Mouse (Mus musculus) gastrocnemius, postnatal 4 days (tissue): ENCODE results near the gene Fut8. TPM values are rescaled to one million over a fixed set of nuclear protein-coding genes. Genes with fewer than 3 reads are reported as not detected.

ENCODE experiments used
- DNase-seq, 2 experiments: peaks; one replicate each; pipeline ENCODE4 v3.0.0; 2021 to 2022; ENCODE audit warnings: low spot score in 2 of 2, mixed read lengths in 2 of 2
- total RNA-seq, 2 experiments: library from RNA; stranded (reverse); gene quantifications; 2 replicates each; pipeline ENCODE4 v1.2.3; 2021

Fut8 gene
- total RNA-seq, 2 experiments from 2014 or later: 29.8 to 30.9 TPM

DNA sequence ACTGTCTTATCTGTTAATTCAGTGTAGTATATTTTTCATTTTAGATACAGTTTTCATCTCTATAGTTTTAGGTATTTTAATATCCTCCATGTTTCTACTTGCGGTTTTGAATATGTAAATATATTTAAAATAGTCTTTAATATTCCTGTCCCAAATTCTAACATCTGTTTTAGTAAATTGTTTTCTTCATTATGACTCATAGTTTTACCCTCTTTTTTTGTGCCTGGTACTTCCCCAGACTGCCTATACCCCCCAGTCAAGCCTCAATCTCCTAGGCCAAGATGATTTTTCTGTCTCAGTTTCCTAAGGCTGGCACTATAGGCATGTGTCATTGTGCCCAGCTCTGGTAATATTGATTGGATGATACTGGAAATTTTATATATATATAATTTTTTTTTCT, 64.1 kb downstream of the Fut8 start:
- no peak for DNase-seq

GRCm38 (mm10) chr12:77303367-77303766, 65.4 kb downstream of the Fut8 start:
- DNase-seq: no peak

DNA sequence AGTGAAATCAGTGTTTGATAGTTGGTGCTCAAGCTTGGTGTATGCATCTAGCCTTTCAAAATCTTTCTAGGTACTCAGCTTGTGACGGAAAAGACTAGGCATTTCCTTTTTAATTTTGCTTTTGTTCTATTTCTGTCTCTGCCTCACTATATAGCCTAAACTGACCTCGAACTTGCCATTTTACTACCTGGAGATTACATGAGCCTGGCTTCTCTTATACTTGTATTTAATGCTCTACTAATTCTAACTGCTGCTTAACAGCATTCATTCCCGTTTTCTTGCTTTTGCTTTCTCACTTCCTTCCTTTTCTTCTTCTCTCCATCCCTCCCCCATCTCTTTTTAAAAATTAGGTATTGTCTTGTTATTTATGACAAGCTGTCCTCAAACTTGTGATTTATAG, 67.6 kb downstream of the Fut8 start:
- no peak for DNase-seq

- no peak for DNase-seq
These were observed 68.9 kb downstream of the Fut8 start for GRCm38 (mm10) chr12:77306759-77307314.

- no peak for DNase-seq
These were observed 71.6 kb downstream of the Fut8 start for GRCm38 (mm10) chr12:77309507-77309906.

GRCm38 (mm10) chr12:77313502-77313901, 75.6 kb downstream of the Fut8 start:
- DNase-seq: no peak

DNA sequence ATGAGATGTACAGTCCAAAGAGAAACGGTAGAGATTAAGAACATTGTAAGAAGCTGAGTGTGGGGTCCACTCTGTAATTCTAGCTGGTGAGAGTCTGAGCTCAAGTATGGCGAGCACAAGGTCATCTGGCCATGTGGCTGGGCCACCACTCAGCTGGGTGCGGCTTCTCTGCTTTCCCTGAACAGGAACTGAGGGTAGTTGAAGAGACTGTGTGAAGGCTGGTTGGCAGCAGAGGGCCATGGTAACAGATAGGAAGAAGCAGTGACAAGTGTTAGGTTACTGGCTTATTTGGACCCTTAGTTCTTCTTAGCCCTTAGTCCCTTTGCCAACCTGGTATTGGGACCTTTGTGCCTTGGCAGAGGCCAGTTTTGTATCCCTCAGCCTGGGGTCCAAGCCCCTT, 86.2 kb downstream of the Fut8 start:
- no peak for DNase-seq

DNA sequence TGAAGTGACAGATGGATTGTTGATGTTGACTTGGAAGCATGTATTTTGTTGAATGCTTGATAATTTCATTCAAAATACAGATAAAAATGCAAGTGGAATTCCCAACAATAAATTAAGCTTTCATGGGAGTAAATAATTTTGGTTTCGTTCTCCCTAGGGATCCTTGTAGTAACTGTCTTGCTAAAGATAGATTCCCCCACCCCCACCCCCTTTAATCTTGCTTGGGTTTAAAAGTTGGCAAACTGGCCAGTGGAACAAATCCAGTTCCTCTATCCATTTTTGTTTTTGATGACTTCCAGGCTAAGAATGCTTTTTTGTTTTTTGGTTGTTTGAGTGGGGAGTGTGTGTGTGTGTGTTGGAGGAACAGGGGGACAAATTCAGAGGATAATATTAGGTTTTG, 108.6 kb downstream of the Fut8 start:
- DNase-seq: no peak

GRCm38 (mm10) chr12:77349543-77349942, 111.6 kb downstream of the Fut8 start:
- no peak for DNase-seq

DNA sequence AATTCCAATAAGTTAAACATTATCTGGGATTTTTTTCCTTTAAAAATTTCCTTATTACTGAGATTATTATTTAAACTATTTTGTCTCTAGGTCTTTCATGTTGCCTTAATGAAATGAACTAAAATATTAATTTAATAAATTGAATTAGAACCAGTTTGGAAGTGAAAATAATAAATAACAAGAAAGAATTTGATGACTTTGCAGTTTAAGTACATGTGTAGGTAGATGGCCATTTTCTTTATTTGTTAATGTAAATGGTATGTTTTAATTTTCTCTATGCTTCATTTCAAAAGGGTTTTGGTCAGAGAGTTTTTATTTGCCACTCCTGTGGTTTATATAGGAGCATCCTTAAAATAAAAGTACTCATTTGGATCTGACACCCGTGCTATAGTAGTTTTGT, 177.8 kb downstream of the Fut8 start:
- DNase-seq: no peak

DNA sequence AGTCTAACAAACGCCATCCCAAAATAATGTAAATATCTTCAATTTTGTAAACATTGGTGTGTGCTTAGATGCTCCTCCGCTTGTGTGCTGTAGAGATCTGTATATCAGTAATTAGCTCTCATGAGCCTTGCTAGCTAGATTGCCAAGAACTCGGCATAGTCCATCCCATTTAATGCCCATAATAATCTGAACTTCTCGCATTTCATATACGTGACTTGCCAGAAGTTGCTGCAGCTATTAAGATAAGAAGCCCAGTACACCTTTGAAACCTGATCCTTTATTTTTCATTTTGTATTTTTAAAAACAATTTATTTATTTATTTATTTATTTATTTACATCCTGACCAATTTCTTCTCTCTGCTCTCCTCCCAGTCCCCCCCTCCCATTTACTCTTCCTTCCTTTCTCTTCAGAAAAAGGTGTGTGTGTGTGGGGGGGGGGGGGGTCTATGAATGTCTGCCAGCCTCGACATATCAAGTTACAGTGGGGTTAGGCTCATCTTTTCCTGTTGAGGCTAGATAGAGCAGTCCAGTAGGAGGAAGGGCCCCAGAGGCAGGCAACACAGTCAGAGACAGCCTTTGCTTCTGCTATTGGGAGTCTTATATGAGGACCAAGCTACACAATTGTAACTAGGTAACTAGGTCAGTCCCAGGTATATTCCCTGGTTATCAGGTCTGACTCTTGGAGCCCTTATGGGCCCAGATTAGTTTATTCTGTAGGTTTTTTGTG, 183.9 kb downstream of the Fut8 start:
- no peak for DNase-seq

DNA sequence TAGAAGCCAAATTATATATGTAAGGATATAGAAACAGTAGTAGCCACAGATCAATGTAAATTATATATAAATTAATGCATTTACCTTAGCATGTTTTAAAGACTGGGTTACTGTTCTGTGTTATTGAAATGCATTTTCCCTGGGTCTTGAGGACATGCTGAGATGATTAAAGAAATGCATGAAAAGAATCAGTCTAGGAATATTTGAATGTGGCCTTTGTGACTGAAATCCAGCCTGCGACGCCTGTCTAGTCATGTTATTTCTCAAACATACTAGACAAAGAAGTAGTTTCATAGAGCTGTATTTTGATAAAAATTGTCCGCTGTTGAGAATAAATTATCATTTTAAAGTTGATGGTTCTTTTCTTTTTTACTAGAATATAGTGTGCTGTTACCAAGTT, 188.2 kb downstream of the Fut8 start:
- DNase-seq: no peak

DNA sequence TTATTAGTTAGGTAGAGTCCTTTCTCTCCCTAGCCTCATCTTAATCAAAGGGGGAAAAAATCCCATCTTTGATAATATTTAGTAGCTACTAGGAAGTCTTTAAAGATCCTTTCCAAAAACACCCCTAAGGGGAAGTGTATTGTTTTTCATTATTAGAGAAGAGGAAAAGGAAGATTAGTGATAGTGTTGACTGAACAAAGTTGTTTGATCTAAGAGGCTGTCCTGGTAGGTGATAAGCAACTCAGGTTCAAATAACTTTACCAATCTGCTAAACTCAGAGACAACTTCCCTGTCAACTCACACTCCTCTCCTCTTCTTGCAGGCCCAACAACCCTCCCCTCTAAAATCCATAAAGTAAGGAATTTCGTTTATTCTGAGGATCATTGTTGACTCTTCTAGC, 190.2 kb downstream of the Fut8 start:
- DNase-seq: no peak

- no peak for DNase-seq
These were observed 191.5 kb downstream of the Fut8 start for GRCm38 (mm10) chr12:77429381-77429780.

- no peak for DNase-seq
These were observed 198.8 kb downstream of the Fut8 start for GRCm38 (mm10) chr12:77436733-77437132.

DNA sequence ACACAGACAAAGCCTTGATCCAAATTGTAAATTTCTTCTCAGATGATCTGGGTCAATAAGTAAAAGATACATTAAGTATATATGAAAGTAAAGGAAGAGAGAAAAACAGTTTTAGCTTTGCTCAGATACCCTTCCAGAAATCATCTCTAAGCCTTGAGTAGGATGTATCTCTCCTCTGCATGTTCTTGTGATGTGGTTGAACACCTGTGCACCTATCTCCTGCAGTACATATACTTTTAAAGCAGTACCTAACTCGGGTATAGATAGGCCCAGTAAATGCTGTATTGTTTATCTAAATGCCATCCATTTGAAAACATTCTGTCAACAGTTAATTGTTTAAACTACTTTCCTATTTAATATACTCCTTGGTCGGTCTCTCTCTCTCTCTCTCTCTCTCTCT, 212.9 kb downstream of the Fut8 start:
- DNase-seq: no peak

GRCm38 (mm10) chr12:77466178-77466577, 228.3 kb downstream of the Fut8 start:
- DNase-seq: no peak

GRCm38 (mm10) chr12:77479931-77480330, 242.0 kb downstream of the Fut8 start:
- DNase-seq: no peak

DNA sequence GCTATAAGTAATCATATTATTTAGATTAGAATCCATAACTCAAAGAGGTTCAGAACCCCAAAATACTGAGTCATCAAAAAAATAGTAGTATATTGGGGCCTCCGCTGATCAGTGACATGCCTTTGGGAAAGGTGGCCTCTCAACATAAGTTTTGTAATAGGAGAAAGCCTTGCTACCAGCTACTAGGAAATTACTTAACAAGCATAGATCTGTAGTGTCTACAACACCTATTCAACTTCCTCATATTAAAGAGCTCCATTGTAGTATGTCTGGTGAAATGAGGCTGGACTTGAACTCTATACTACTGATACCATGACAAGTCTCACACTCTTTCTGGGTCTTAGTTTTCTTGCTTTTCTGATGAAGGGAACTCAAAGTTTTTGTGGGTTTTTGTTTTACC, 243.2 kb downstream of the Fut8 start:
- DNase-seq: no peak

GRCm38 (mm10) chr12:77481799-77482198, 243.9 kb downstream of the Fut8 start:
- DNase-seq: no peak

GRCm38 (mm10) chr12:77483180-77483855, 245.4 kb downstream of the Fut8 start:
- no peak for DNase-seq

DNA sequence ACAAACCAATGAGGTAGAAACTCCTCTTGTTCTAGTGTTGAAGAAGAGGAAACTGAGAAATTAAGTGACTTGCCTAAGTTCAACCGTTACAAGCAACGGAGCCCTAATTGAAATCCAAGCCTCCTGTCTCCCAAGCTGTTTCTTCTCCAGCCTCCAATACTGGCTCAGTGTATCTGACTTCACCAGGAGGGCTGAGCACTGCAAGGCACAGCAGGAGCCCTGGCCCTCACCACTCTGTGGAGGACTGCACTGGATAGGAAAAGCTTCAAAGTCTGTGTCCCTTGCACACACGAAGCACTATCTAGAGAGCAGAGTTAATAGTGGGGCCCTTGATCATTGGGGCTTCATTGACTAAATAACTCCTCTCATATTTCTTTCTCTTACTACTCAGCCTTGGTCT, 246.8 kb downstream of the Fut8 start:
- DNase-seq: no peak

GRCm38 (mm10) chr12:77491478-77491877, 253.6 kb downstream of the Fut8 start:
- no peak for DNase-seq
